Comparison of ENCODE assay signal across 9 mouse cellular contexts in the genomic region with DNA sequence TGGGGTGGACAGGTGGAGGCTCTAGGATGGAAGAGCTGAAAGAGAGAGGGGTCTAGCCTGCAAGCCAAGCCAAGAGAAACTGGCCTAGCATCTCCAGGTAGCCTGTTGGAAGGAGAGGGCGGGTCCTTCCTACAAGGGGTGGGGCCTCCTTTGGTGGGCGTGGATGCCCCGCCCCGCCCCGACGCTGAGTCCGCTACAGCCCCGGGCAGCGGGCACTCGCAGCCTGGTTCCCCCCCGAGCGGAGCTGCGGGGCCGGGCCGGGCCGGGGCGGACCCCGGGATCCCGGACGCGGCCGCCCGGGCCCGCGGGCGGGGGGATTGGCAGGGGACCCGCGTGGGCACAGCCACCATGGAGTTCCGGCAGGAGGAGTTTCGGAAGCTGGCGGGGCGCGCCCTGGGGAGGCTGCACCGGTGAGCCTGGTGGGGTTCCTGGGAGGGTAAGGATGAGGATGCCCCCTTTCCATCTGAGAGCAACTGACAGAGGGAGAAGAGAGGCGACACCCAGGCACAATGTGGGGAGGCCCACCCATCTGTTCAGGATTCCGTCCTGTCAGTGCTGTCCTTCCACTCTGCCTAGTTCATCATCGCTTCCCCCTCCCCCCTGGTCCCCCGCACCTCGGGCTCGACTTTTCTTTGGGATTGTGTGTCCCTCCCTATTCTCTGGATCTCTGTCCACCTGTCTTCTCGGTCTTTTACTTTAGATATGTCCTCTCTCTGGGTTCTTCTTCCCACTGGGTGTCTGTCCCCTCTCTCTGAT. TPM values are rescaled to one million over a fixed set of nuclear protein-coding genes. Genes with fewer than 3 reads are reported as not detected.
A peak's percentile ranks its signal among the peaks of the same experiment; 100 is the strongest.
DNase-seq lines count a peak whose midpoint lies in the region; ATAC-seq and TF ChIP-seq lines count a peak whose summit lies in the region.
"Had no signal": no experiment of that assay in that cellular context is flagged by ENCODE, and none has a peak within 500 bp of the region (broad histone marks: within the 10 kb centered on the region; RNA-seq: fewer than 3 reads in every experiment).

TSS of gene Slc17a7 (plus strand) at position 215 of the 756 bp plus-strand sequence.

- 0 out of 2 replicates have a peak within 1 kb of the TSS, but pooled peaks have one; percentile 6 for H3K4me3 ChIP-seq in bone marrow macrophage, adult 2 months (ENCODE audit: insufficient read depth, low read length)
- peak within 1 kb of the TSS; percentile 45 for H3K4me3 ChIP-seq in forebrain, embryonic 12.5 days (replicated peaks)
- H3K4me3 ChIP-seq in intestine, embryonic 16.5 days (ENCODE audit: low read length), result peak within 1 kb of the TSS; percentile 56
- peak within 1 kb of the TSS; percentile 42 for H3K4me3 ChIP-seq in limb, embryonic 14.5 days (replicated peaks; ENCODE audit: low read length)
- H3K4me3 ChIP-seq in midbrain, embryonic 16.5 days (ENCODE audit: low read depth, low read length), result peak within 1 kb of the TSS; percentile 36

- no peak for TF ChIP-seq POLR2A in bone marrow macrophage, adult 2 months (IDR thresholded peaks at IDR 0.05; ENCODE audit: borderline replicate concordance, low read depth, low read length)
- TF ChIP-seq POLR2A in limb, embryonic 14.5 days (IDR thresholded peaks at IDR 0.05; ENCODE audit: borderline replicate concordance, extremely low read depth, insufficient read depth, insufficient read length), result no peak

- no peak for ATAC-seq in CD4-positive, CD25-positive, alpha-beta regulatory T cell, adult 4 months
- 0 out of 2 replicates have a peak, but pooled peaks have one; percentile 13 for ATAC-seq in forebrain, embryonic 12.5 days (ENCODE audit: low FRiP score)
- ATAC-seq in intestine, embryonic 16.5 days, result peak; percentile 31
- ATAC-seq in limb, embryonic 14.5 days (ENCODE audit: low FRiP score, low read depth), result no peak
- no peak for ATAC-seq in midbrain, embryonic 16.5 days

- peak within 1 kb of the TSS; percentile 57 for H3K9ac ChIP-seq in forebrain, embryonic 12.5 days
- H3K9ac ChIP-seq in intestine, embryonic 16.5 days (ENCODE audit: low read depth, low read length), result peak within 1 kb of the TSS; percentile 62
- H3K9ac ChIP-seq in limb, embryonic 14.5 days (ENCODE audit: low read depth, low read length, severe bottlenecking), result peak within 1 kb of the TSS; percentile 56
- H3K9ac ChIP-seq in midbrain, embryonic 16.5 days (ENCODE audit: low read depth, low read length), result peak within 1 kb of the TSS; percentile 44; the same call in 1 of the 2 replicates

- H3K9me3 ChIP-seq in forebrain, embryonic 12.5 days, result no peaks in the 10 kb centered on the region
- peaks cover 2% of the 10 kb centered on the region; the same call in 1 of the 2 replicates for H3K9me3 ChIP-seq in intestine, embryonic 16.5 days (ENCODE audit: control insufficient read depth, low read length)
- H3K9me3 ChIP-seq in limb, embryonic 14.5 days (ENCODE audit: control insufficient read depth, low read length), result peaks cover 2% of the 10 kb centered on the region; the same call in 1 of the 2 replicates
- no peaks in the 10 kb centered on the region for H3K9me3 ChIP-seq in midbrain, embryonic 16.5 days (replicated peaks; ENCODE audit: control insufficient read depth, low read length, poor library complexity, severe bottlenecking)

- H3K27me3 ChIP-seq in forebrain, embryonic 12.5 days, result peaks cover 66% of the 10 kb centered on the region
- peaks cover 58% of the 10 kb centered on the region for H3K27me3 ChIP-seq in intestine, embryonic 16.5 days (replicated peaks; ENCODE audit: control insufficient read depth, insufficient read depth, low read length)
- H3K27me3 ChIP-seq in limb, embryonic 14.5 days (ENCODE audit: control insufficient read depth, insufficient read depth, low read length), result peaks cover 65% of the 10 kb centered on the region
- peaks cover 54% of the 10 kb centered on the region for H3K27me3 ChIP-seq in midbrain, embryonic 16.5 days (ENCODE audit: control insufficient read depth, insufficient read depth, low read depth, low read length)

- H3K4me1 ChIP-seq in bone marrow macrophage, adult 2 months (ENCODE audit: control insufficient read depth, insufficient read depth, low read length), result no peaks in the 10 kb centered on the region
- peaks cover 32% of the 10 kb centered on the region for H3K4me1 ChIP-seq in forebrain, embryonic 12.5 days
- peaks cover 7% of the 10 kb centered on the region for H3K4me1 ChIP-seq in intestine, embryonic 16.5 days (ENCODE audit: control insufficient read depth, insufficient read depth, low read length)
- H3K4me1 ChIP-seq in limb, embryonic 14.5 days (ENCODE audit: control insufficient read depth, insufficient read depth, low read length), result 0 out of 2 replicates have a peak, but pooled peaks cover 4% of the 10 kb centered on the region
- peaks cover 20% of the 10 kb centered on the region for H3K4me1 ChIP-seq in midbrain, embryonic 16.5 days (ENCODE audit: control insufficient read depth, insufficient read depth, low read length)

- no peak within 1 kb of the TSS for H3K27ac ChIP-seq in bone marrow macrophage, adult 2 months (ENCODE audit: insufficient read depth, low read depth, low read length)
- H3K27ac ChIP-seq in forebrain, embryonic 12.5 days, result no peak within 1 kb of the TSS
- no peak within 1 kb of the TSS for H3K27ac ChIP-seq in intestine, embryonic 16.5 days (ENCODE audit: low read length)
- H3K27ac ChIP-seq in limb, embryonic 14.5 days (replicated peaks; ENCODE audit: low read depth, low read length), result no peak within 1 kb of the TSS
- H3K27ac ChIP-seq in midbrain, embryonic 16.5 days (ENCODE audit: low read length), result no peak within 1 kb of the TSS
- H3K27ac ChIP-seq: macrophage had no signal

- H3K36me3 ChIP-seq in forebrain, embryonic 12.5 days (replicated peaks), result peaks cover 17% of the 10 kb centered on the region
- 0 out of 2 replicates have a peak, but pooled peaks cover 3% of the 10 kb centered on the region for H3K36me3 ChIP-seq in intestine, embryonic 16.5 days (ENCODE audit: control insufficient read depth, insufficient read depth, low read length)
- H3K36me3 ChIP-seq in limb, embryonic 14.5 days (ENCODE audit: control insufficient read depth, insufficient read depth, low read length), result peaks cover 16% of the 10 kb centered on the region
- peaks cover 6% of the 10 kb centered on the region; the same call in 1 of the 2 replicates for H3K36me3 ChIP-seq in midbrain, embryonic 16.5 days (ENCODE audit: control insufficient read depth, insufficient read depth, low read length)

- 1% methylated on average over 32 of the region's 41 CpGs for WGBS in forebrain, embryonic 12.5 days
- 3% methylated on average over 36 of the region's 41 CpGs for WGBS in intestine, embryonic 16.5 days
- 2% methylated on average over 35 of the region's 41 CpGs for WGBS in limb, embryonic 14.5 days
- WGBS in midbrain, embryonic 16.5 days, result 1% methylated on average over 39 of the region's 41 CpGs

- no peak for TF ChIP-seq CTCF in bone marrow macrophage, adult 2 months (IDR thresholded peaks at IDR 0.05; ENCODE audit: low read depth, low read length)

- peak; percentile 62 for DNase-seq in CD4-positive, CD25-positive, alpha-beta regulatory T cell, adult 2 months (ENCODE audit: low read depth, low spot score)
- DNase-seq in limb, embryonic 14.5 days (ENCODE audit: low spot score), result no peak
- no peak for DNase-seq in ovary, postnatal 36 days (ENCODE audit: low spot score)

- H3K4me2 ChIP-seq in forebrain, embryonic 12.5 days, result peak within 1 kb of the TSS; percentile 69
- peak within 1 kb of the TSS; percentile 84 for H3K4me2 ChIP-seq in intestine, embryonic 16.5 days (ENCODE audit: low read depth, low read length)
- H3K4me2 ChIP-seq in limb, embryonic 14.5 days (replicated peaks; ENCODE audit: low read depth, low read length, severe bottlenecking), result peak within 1 kb of the TSS; percentile 61
- peak within 1 kb of the TSS; percentile 57 for H3K4me2 ChIP-seq in midbrain, embryonic 16.5 days (ENCODE audit: low read length)

RNA-seq across cellular contexts. Expression of gene Slc17a7, which starts in this region (rescaled TPM):
- polyA plus RNA-seq in CD4-positive, CD25-positive, alpha-beta regulatory T cell, adult 4 months (2017; shearing (Covaris generic)), result not detected
- not detected in 2 replicates for polyA plus RNA-seq in bone marrow macrophage, adult 2 months (2012; ENCODE audit: insufficient read depth, insufficient read length, missing spikeins)
- 6.3 and 7.9 TPM in 2 replicates for polyA plus RNA-seq in forebrain, embryonic 12.5 days (2016; fragmentation: Nextera tagmentation; extraction: Ambion mirVana)
- polyA plus RNA-seq in intestine, embryonic 16.5 days (2015; fragmentation: Nextera tagmentation; extraction: Ambion mirVana), result 0.13 TPM in 1 of 2 replicates, not detected in the other
- 0.40 and 0.58 TPM in 2 replicates for polyA plus RNA-seq in limb, embryonic 14.5 days (2012; rRNA removed)
- 0.17 and 0.18 TPM in 2 replicates for polyA plus RNA-seq in limb, embryonic 14.5 days (2014; fragmentation: Nextera tagmentation; extraction: Ambion mirVana)
- 0.55 and 1.1 TPM in 2 replicates for polyA plus RNA-seq in midbrain, embryonic 16.5 days (2015; fragmentation: Nextera tagmentation; extraction: Ambion mirVana)
- polyA plus RNA-seq: macrophage had no signal

Comparison
In these comparisons a context has a peak if more than half of its experiments do, and no peak if none do; other contexts are left out.
1. Peak in ATAC-seq, H3K4me3 ChIP-seq, H3K9ac ChIP-seq and H3K4me2 ChIP-seq in intestine, embryonic 16.5 days; RNA of the gene not detected or under 1 TPM.
2. H3K4me3 ChIP-seq: peak in every context shown above with its lines; median percentile 56 in intestine, embryonic 16.5 days; 45 in forebrain, embryonic 12.5 days; 42 in limb, embryonic 14.5 days; 36 in midbrain, embryonic 16.5 days; 6 in bone marrow macrophage, adult 2 months.